Mouse (Mus musculus): Measurements from ENCODE around the gene Il10rb.

Gene Il10rb

GRCm38 (mm10) chr16:91382261-91382790, 23.6 kb upstream of the Il10rb start:
- no peak for DNase-seq (ENCODE audit: low spot score in 2 of 2)

DNA sequence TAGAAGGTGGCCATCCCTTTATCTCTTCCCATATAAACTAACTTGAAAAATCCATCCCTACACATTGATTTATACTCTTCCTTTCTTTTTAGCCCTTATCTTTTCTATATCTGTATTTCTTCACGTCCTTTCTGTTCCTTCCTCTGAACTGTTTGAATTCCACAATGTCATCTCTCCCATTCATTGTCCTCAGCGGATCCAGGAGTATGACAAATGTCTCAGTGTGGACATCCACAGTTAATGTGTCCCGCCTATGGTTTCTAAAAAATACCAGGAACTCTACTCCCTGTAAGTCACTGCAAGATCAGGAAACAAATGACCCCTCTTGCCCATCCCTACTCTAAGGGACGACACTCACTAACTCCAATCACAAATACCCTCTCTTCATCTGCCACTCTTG, 21.7 kb upstream of the Il10rb start:
- DNase-seq (ENCODE audit: low spot score in 2 of 2), result no peak

- DNase-seq (ENCODE audit: low spot score in 2 of 2), result no peak
These were observed 20.3 kb upstream of the Il10rb start for GRCm38 (mm10) chr16:91385621-91386020.

GRCm38 (mm10) chr16:91386419-91387120, 19.4 kb upstream of the Il10rb start:
- no peak for DNase-seq (ENCODE audit: low spot score in 2 of 2)

- DNase-seq (ENCODE audit: low spot score in 2 of 2), result no peak
These were observed 18.9 kb upstream of the Il10rb start for GRCm38 (mm10) chr16:91387121-91387486.

- DNase-seq (ENCODE audit: low spot score in 2 of 2), result no peak
These were observed 15.9 kb upstream of the Il10rb start for GRCm38 (mm10) chr16:91390100-91390499.

DNA sequence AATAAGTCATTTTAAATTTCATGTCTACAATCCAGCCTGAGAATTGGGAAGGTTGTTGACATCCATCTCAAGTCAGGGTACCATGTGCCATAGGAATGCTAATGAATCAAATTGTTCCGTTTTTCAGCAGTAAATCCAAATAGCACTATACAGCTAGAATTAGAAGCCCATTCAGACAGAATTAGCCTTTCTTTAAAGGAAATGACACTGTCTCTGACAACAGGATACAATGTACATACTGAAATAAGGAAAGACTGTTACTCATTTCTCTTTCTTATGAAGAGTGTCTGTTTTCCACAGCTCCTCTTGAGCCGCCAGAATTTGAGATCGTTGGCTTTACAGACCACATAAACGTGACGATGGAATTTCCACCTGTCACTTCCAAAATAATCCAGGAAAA, 14.5 kb upstream of the Il10rb start, which contains the start of gene Gm21970:
Gene Gm21970, plus strand, starts transcription at position 301 of the 400 bp plus-strand sequence.
- DNase-seq (ENCODE audit: low spot score in 2 of 2), result no peak

GRCm38 (mm10) chr16:91394826-91395410, 11.0 kb upstream of the Il10rb start:
- no peak for DNase-seq (ENCODE audit: low spot score in 2 of 2)

DNA sequence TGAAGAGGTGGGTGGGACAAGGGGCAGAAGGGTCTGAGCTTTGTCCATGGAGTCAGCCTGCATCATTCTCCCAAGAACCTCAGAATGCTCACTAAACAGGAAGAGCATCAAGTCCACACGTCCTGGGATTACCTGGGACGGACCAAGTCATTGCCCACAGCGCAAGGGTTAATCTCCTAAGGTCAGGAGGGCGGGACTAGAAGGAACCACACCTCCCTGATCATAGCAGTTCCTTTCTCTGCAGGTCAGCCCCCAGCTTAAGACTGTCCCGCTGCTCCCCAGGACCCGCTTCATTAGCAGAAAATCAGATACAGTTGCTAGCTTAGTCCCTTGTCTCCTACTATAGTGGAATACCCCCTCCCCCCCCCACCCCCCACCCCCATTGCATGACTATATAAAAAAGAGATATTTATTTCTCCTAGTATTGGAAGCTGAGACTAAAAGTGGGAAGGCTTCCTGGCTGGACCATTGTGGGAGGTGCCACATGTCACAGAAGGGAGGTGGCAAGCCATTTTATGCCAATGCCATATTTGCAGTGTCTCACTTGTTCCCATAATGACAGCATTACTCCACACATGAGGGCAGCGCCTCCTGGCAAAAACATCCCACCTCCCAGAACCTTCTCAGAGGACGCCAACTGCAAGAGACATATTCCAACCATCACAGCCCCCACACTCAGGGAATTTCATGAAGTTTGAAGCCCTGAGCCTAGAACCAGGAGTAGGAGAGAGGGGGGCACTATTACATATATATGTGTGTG, 10.2 kb upstream of the Il10rb start:
- no peak for DNase-seq (ENCODE audit: low spot score in 2 of 2)

GRCm38 (mm10) chr16:91396844-91397537, 9.0 kb upstream of the Il10rb start:
- no peak for DNase-seq (ENCODE audit: low spot score in 2 of 2)

DNA sequence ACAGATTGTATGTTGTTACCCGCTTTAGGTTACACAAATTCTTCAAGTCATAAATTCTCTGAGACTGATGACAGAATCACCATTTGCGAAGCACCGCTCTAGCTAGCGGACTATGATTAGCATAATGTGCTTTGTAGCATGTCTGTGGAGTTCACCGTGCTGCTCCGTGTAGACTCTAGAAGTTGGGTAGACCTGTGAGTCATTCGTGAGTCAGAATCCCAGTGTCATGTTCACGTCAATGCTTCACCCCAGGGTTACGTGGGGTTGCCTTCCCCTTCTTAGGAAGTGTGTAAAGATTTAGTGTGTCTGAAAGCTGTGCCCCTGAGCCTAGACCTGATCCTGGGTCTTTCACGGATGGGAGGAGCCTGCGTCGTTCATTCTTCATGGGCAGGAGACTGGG, 7.9 kb upstream of the Il10rb start:
- no peak for DNase-seq (ENCODE audit: low spot score in 2 of 2)

- no peak for DNase-seq (ENCODE audit: low spot score in 2 of 2)
These were observed 7.0 kb upstream of the Il10rb start for GRCm38 (mm10) chr16:91398944-91399343.

DNA sequence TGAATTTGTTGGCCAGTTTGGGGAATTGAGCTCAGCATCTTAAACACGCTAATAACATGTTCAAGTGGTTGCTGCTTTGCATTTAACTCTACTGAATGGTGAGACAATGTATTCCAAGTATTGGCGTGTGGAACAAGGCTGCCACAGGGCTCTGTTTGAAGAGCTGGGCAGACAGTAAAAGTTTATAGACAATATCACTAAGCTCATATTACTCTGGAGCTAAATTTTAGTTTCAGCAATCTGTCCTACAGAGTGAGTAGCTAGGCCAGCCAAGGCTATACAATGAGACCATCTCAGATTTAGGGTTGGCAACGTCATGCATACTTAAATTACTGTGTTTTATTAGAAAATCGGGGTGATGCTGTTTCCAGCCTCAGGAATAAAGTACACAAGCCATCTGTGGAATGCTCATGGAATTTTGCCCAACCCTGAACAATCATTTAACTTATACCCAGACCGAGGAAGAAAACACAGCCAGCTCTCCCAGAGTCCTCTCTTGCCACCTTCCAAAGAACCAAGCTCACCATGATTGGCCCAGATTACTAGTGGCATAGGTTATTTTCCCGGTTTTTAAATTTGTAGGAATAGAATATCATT, 4.3 kb upstream of the Il10rb start:
- DNase-seq (ENCODE audit: low spot score in 2 of 2), result no peak

- DNase-seq (ENCODE audit: low spot score in 2 of 2), result no peak
These were observed 2.2 kb upstream of the Il10rb start for GRCm38 (mm10) chr16:91403784-91404183.

DNA sequence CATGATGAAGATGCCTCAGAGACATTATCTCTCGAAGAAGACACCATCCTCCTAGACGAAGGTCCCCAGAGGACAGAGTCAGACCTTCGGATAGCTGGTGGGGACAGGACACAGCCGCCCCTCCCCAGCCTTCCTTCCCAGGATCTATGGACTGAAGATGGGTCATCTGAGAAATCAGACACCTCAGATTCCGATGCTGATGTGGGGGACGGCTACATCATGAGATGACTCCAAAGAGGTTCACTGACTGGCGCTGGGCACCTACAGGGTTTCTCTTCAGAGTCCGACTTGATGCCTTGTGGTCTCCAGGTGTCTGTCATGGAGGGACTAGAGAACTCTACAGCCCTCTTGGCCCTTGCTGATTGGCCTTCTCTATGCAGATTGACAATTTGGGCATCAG, 1.8 kb upstream of the Il10rb start:
- DNase-seq (ENCODE audit: low spot score in 2 of 2), result no peak

GRCm38 (mm10) chr16:91404828-91405577, 961 bp upstream of the Il10rb start:
- no peak for DNase-seq (ENCODE audit: low spot score in 2 of 2)

GRCm38 (mm10) chr16:91406585-91407220, 739 bp downstream of the Il10rb start:
- peak in 1 of 2 experiments; percentile 66 for DNase-seq (ENCODE audit: low spot score in 2 of 2)

- DNase-seq (ENCODE audit: low spot score in 2 of 2), result no peak
These were observed 7.3 kb downstream of the Il10rb start for GRCm38 (mm10) chr16:91413102-91413844.

- DNase-seq (ENCODE audit: low spot score in 2 of 2), result no peak
These were observed 9.6 kb downstream of the Il10rb start for GRCm38 (mm10) chr16:91415391-91416189.
